Mouse (Mus musculus) liver, embryonic 13.5 days (tissue): ENCODE measurements around the gene Nav2. TPM values are rescaled to one million over a fixed set of nuclear protein-coding genes. Genes with fewer than 3 reads are reported as not detected.

Experiments
- ATAC-seq: fragments of 200-750 bp; cut with Nextera tagmentation; 2 replicates; pipeline ENCODE4 v1.8.0; 2017; ENCODE audit warnings: low read depth, mild to moderate bottlenecking, moderate number of reproducible peaks, moderate library complexity
- DNase-seq: peaks from one replicate; pipeline ENCODE4 v3.0.0; 2022
- H3K27ac ChIP-seq: fragments of 300-500 bp; sonication (generic); 2 replicates; pipeline ENCODE4 v1.5.1; 2015; ENCODE audit warnings: moderate library complexity, mild to moderate bottlenecking, inconsistent platforms
- H3K27me3 ChIP-seq: fragments of 300-500 bp; sonication (generic); 2 replicates; pipeline ENCODE4 v1.6.1; 2015; ENCODE audit warnings: mild to moderate bottlenecking, inconsistent platforms
- H3K36me3 ChIP-seq: fragments of 300-500 bp; sonication (generic); 2 replicates; pipeline ENCODE4 v1.6.1; 2015; ENCODE audit warnings: mild to moderate bottlenecking, inconsistent platforms
- H3K4me1 ChIP-seq: fragments of 300-500 bp; sonication (generic); replicated peaks from 2 replicates; pipeline ENCODE4 v1.6.1; 2015; ENCODE audit warnings: inconsistent platforms
- H3K4me2 ChIP-seq: fragments of 300-500 bp; sonication (generic); 2 replicates; pipeline ENCODE4 v1.6.1; 2015; ENCODE audit warnings: inconsistent platforms, mild to moderate bottlenecking, moderate library complexity
- H3K4me3 ChIP-seq: fragments of 300-500 bp; sonication (generic); replicated peaks from 2 replicates; pipeline ENCODE4 v1.5.1; 2015; ENCODE audit warnings: mild to moderate bottlenecking, inconsistent platforms
- H3K9ac ChIP-seq: fragments of 300-500 bp; sonication (generic); 2 replicates; pipeline ENCODE4 v1.6.1; 2015; ENCODE audit warnings: mild to moderate bottlenecking, inconsistent platforms
- H3K9me3 ChIP-seq: fragments of 300-500 bp; sonication (generic); replicated peaks from 2 replicates; pipeline ENCODE4 v1.6.1; 2016; ENCODE audit warnings: inconsistent platforms
- WGBS: fragments of 180-500 bp; shearing (Covaris S2); methylation state at CpG from one replicate; pipeline ENCODE4 v1.1.7; 2015; ENCODE audit not compliant: insufficient replicate concordance; 5-methylcytosine and 5-hydroxymethylcytosine counted together
- polyA plus RNA-seq: library from polyadenylated mRNA; unstranded; fragments of >200 nt; fragmentation: Nextera tagmentation; extraction: Ambion mirVana; gene quantifications from 2 replicates; pipeline ENCODE4 v1.2.1, GENCODE M21; 2015

Nav2 gene
- polyA plus RNA-seq, 1 experiment from 2014 or later: 1.8 TPM

DNA sequence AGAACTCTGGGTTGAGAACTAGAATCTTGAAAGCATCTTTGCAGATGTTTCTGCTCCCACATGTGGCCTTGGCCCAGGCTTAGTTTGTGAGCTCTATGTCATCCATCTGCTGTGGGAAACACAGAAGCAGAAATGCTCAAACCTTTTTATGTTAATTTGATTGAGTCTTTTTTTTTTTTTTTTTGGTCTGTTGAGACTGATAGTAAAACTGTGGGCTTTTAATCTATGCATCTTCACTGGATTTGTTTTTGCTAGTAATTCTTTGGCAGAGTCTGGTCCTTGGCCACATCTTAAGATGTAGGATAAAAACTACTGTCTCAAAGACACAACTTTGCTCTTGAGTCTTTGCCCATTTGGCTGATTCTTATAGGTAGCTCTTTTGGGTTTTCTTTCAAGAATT lies 2.6 kb downstream of the Nav2 start:
- Histone ChIP-seq H3K27ac (no peak overlapping the region), H3K4me2 (no peak overlapping the region), H3K36me3 (no peaks in the 10 kb centered on the region), H3K27me3 (no peaks in the 10 kb centered on the region), H3K4me1 (peaks cover 10% of the 10 kb centered on the region), H3K4me3 (no peak overlapping the region), H3K9me3 (no peaks in the 10 kb centered on the region), H3K9ac (no peak overlapping the region)
- ATAC-seq: no peak
- DNase-seq: no peak

DNA sequence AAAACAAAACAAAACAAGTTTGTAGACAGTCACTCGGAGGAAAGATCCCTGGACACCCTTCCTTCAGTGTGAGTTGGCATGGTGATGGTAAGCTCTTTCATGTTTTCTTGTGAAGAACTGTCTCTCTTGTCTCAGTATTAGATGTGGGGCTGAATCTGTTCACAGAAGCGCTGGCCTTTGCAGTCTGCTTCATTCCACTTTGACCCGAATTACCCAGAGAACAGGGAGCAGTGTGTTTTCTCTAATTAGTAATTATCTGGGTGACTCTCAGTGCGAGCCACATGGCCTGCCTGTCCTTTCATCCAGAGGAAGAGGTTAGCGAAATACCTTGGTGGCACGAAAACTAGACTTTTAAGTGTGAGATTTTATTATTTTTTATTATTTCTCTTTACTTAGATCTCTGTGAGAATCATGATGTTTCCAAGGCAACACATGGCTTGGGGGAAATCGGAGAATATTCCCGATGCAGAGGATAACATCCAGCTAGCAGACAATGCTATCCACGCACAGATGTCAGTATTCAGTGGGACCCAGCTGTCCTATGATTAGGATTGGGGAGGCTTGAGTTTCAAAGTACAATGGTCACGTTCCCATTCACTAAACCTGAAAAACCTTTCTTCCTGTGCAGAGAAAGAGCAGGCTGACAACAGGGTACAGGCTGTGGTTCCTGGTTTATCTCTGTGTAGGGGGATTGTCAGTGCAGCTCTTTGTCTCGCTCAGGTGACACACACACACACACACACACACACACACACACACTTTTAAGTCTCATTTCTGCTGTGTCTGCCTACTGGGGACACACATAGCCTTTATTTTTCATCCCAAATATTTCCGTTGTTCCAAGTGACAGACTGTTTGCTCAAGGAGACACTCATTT lies 6.4 kb downstream of the Nav2 start:
- Histone ChIP-seq H3K4me3 (no peak overlapping the region), H3K4me2 (no peak overlapping the region), H3K4me1 (no peaks in the 10 kb centered on the region), H3K9me3 (no peaks in the 10 kb centered on the region), H3K9ac (no peak overlapping the region), H3K27ac (no peak overlapping the region), H3K36me3 (no peaks in the 10 kb centered on the region), H3K27me3 (peaks cover 3% of the 10 kb centered on the region; the same call in 1 of the 2 replicates)
- ATAC-seq (no peak), DNase-seq (no peak)
- WGBS: 64% methylated on average over 12 of the region's 12 CpGs

DNA sequence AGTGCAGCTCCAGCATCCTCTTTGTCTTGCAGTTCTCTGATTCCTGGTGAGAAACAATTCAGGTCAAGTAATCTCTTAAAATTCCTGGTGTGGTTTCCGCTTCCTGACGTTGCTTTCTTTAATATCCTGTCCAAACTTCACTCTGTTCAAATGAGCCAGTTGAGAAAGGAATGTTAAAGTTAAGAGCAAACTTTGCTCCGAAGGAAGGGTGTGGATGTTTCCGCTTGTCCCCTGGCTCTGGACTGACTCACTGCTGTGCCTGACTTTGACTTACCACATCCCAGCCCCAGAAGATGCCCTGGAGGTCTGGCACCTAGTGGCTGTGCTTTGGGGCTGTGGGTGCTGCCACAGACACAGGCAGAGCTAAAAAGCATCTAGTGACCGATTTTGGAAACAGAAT lies 8.9 kb downstream of the Nav2 start:
- Histone ChIP-seq H3K9ac (no peak overlapping the region), H3K4me1 (no peaks in the 10 kb centered on the region), H3K9me3 (no peaks in the 10 kb centered on the region), H3K36me3 (no peaks in the 10 kb centered on the region), H3K27me3 (peaks cover 3% of the 10 kb centered on the region; the same call in 1 of the 2 replicates), H3K4me2 (no peak overlapping the region), H3K4me3 (no peak overlapping the region), H3K27ac (no peak overlapping the region)
- no peak for DNase-seq
- ATAC-seq: no peak
- WGBS: 24% methylated on average over 5 of the region's 5 CpGs

DNA sequence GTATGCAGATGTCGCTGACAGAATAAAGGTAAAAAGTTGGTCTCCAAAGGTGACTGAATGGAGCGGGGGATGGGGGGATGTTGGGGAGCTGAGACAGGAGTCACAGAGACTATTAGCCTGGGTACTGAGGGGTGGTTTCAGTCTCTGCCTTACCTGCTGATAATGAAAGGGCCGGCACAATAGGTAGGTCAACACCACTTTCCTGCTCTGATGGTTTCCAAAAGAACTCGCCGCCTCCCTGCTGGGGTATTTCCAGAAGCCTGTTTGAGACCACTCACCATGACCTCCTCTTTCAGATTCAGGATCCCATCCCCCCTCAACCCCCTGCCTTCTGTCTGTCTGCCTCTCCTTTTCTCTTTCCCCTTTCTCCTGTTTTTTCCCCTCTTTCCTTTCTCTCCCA lies 9.5 kb downstream of the Nav2 start:
- Histone ChIP-seq H3K27ac (no peak overlapping the region), H3K4me2 (no peak overlapping the region), H3K9ac (no peak overlapping the region), H3K27me3 (peaks cover 3% of the 10 kb centered on the region; the same call in 1 of the 2 replicates), H3K36me3 (no peaks in the 10 kb centered on the region), H3K4me3 (no peak overlapping the region), H3K4me1 (no peaks in the 10 kb centered on the region), H3K9me3 (no peaks in the 10 kb centered on the region)
- no peak for DNase-seq
- WGBS: 45% methylated on average over 5 of the region's 5 CpGs
- no peak for ATAC-seq

DNA sequence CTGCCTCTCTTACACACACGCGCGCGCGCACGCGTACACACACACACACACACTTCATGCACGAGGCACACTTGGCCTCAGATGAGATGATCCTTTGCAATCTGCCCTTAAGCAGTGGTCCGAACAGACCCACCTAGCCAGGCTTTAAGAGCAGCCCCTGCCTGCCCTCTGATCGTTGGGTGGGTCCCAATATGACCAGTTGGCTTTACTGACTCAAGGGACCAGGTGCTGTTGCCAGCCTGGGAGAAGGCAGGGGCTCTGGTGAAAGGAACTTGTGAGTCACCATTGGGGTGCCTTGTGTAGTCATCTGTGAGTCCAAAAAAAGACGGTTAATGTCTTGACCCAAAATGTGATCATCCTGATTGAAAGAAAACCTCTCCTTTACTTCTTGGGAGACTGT lies 9.9 kb downstream of the Nav2 start:
- 58% methylated on average over 11 of the region's 11 CpGs for WGBS
- H3K36me3 ChIP-seq: no peaks in the 10 kb centered on the region
- no peak overlapping the region for H3K27ac ChIP-seq
- H3K9me3 ChIP-seq: no peaks in the 10 kb centered on the region
- H3K4me3 ChIP-seq: no peak overlapping the region
- peaks cover 3% of the 10 kb centered on the region; the same call in 1 of the 2 replicates for H3K27me3 ChIP-seq
- DNase-seq: no peak
- H3K9ac ChIP-seq: no peak overlapping the region
- H3K4me1 ChIP-seq: no peaks in the 10 kb centered on the region
- H3K4me2 ChIP-seq: no peak overlapping the region
- ATAC-seq: no peak

DNA sequence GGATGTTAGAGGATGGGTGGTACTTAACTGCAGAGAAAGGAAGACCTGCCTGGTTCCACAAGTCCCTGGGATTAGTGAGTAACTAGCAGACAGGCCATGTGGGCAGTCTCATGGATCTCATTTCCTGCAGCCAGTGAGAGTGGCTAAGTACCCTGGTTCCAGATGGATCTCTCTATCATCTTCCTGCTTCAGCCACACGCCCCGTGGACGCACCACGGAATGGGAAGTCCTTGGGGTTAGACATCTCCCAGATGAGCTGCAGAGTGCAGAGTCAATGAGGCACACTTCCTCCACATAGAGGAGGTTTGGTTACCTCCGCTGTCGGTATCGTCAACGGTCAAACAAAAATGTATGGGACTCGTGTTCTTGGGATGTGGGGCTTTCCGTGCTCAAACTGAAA lies 15.1 kb downstream of the Nav2 start:
- Histone ChIP-seq H3K9ac (no peak overlapping the region), H3K4me1 (peaks cover 11% of the 10 kb centered on the region; the same call in 1 of the 2 replicates), H3K9me3 (no peaks in the 10 kb centered on the region), H3K36me3 (no peaks in the 10 kb centered on the region), H3K27me3 (no peaks in the 10 kb centered on the region), H3K4me3 (no peak overlapping the region), H3K4me2 (no peak overlapping the region), H3K27ac (no peak overlapping the region)
- ATAC-seq (no peak), DNase-seq (no peak)
- 17% methylated on average over 10 of the region's 10 CpGs for WGBS

DNA sequence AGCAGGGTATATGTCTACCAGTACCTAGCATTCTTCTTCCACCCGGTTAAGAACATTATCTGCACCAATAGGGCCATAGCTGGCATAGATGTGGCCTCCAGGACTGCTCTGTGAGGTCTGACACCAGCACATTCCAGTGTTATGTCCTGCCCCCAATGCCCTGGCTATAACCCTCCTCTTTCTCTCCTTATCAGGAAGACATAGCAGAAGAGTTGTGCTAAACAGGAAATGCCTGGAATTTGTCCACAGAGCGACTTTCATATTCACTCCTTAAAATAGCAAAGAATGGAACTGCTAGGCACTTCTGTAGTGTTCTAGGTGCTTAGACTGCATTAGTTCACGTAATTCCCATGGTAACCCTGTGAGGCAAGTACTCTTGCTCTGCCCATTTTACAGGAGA lies 16.7 kb downstream of the Nav2 start:
- ATAC-seq: peak; percentile 61; the same call in 1 of the 2 replicates

DNA sequence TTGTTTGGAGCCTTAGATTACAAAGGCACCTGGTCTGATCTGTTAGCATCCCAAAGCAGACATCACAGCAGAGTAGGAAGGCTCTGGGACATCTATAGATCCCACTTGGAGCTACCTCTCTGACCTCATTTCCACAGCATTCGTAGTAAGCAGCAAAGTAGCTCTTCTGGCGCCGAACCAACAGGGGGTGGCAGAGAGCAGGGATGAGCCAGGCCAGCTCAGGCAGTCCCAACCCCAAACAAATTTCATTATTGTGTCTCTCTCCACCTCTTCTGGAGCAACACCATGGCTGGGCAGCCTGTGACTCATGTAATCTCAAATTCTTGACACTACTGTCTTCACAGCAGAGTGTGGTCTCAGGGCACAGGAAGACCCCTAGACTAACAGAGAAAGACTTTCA lies 19.8 kb downstream of the Nav2 start:
- no peak overlapping the region for H3K4me2 ChIP-seq
- peaks cover 11% of the 10 kb centered on the region; the same call in 1 of the 2 replicates for H3K4me1 ChIP-seq
- H3K4me3 ChIP-seq: no peak overlapping the region
- H3K36me3 ChIP-seq: no peaks in the 10 kb centered on the region
- DNase-seq: peak; percentile 38
- no peak overlapping the region for H3K9ac ChIP-seq
- no peaks in the 10 kb centered on the region for H3K27me3 ChIP-seq
- H3K9me3 ChIP-seq: no peaks in the 10 kb centered on the region
- 0 out of 2 replicates have a peak, but pooled peaks have one; percentile 34 for ATAC-seq
- WGBS: 16% methylated on average over 3 of the region's 3 CpGs
- H3K27ac ChIP-seq: no peak overlapping the region

More for the DNA sequence above, 16.7 kb downstream of the Nav2 start:
- Histone ChIP-seq H3K9me3 (no peaks in the 10 kb centered on the region), H3K4me3 (no peak overlapping the region), H3K9ac (no peak overlapping the region), H3K36me3 (no peaks in the 10 kb centered on the region), H3K4me1 (peaks cover 11% of the 10 kb centered on the region; the same call in 1 of the 2 replicates), H3K27ac (no peak overlapping the region), H3K27me3 (no peaks in the 10 kb centered on the region), H3K4me2 (no peak overlapping the region)
- no peak for DNase-seq
- 49% methylated on average over 3 of the region's 3 CpGs for WGBS

DNA sequence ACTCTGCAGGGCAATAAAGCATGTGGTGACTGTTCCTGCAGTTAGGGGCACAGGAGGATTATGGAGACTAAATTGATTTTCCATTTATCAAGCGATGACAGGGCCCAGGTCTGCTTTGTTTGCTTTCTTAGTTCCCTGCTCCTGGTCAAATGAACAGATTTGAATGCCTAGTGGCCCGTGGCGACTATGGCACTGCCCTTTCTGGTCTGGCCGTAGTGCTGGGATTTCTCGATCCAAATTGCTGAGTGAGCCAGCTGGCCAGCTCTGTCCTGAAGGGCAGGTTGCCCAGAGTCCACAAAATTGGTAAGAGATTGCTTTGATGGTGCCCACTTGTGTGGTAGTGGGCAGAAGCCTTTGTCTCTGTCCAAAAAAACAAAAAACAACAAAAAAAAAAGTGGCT lies 21.9 kb downstream of the Nav2 start:
- no peak overlapping the region for H3K4me2 ChIP-seq
- no peak overlapping the region for H3K9ac ChIP-seq
- H3K36me3 ChIP-seq: no peaks in the 10 kb centered on the region
- DNase-seq (no peak), ATAC-seq (no peak)
- no peaks in the 10 kb centered on the region for H3K4me1 ChIP-seq
- no peaks in the 10 kb centered on the region for H3K9me3 ChIP-seq
- 57% methylated on average over 5 of the region's 5 CpGs for WGBS
- H3K27me3 ChIP-seq: no peaks in the 10 kb centered on the region
- H3K27ac ChIP-seq: no peak overlapping the region
- H3K4me3 ChIP-seq: no peak overlapping the region

DNA sequence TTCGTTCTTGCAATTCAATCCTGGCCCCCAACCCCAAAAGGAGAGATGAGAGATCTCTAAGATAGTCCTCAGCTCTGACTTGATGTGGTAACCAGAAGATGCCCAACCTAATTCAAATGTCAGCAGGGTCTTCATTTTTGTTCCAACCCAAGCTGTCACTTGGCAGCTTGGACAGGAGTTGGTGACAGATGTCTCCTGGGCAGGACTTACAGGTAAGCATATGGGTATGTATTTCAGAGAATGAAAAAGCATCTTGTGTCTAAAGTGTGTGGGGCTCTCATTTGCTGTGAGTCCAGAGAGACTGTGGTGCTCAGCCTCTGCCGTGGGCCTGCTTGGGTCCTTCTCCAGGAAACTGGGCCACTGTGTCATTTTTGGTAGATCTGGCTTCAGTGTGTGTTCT lies 23.6 kb downstream of the Nav2 start:
- no peak overlapping the region for H3K4me3 ChIP-seq
- no peak overlapping the region for H3K4me2 ChIP-seq
- H3K36me3 ChIP-seq: no peaks in the 10 kb centered on the region
- 60% methylated on average over 2 of the region's 2 CpGs for WGBS
- H3K4me1 ChIP-seq: no peaks in the 10 kb centered on the region
- no peak overlapping the region for H3K9ac ChIP-seq
- no peaks in the 10 kb centered on the region for H3K27me3 ChIP-seq
- ATAC-seq (no peak), DNase-seq (no peak)
- no peaks in the 10 kb centered on the region for H3K9me3 ChIP-seq
- H3K27ac ChIP-seq: no peak overlapping the region

DNA sequence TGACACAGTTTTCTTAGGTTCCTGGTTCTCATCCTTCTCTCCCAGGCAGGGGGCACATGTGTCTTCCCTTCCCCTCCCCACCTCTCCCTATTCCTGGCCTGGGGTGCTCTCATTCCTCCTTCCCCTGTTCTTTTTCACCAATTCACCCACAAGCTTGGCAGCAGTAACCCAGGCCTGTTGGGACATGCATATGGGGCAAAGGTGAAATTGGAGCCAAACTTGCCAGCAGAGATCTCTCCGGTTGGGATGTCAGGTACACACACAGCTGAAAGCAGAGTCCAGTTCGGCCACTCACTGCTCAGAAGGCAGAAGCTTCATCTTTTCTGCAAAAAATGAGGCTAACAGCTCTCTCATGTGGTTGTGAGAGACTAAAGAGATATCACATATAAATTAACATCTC lies 26.3 kb downstream of the Nav2 start:
- Histone ChIP-seq H3K9me3 (no peaks in the 10 kb centered on the region), H3K27ac (no peak overlapping the region), H3K4me3 (no peak overlapping the region), H3K9ac (no peak overlapping the region), H3K36me3 (no peaks in the 10 kb centered on the region), H3K4me2 (no peak overlapping the region), H3K4me1 (no peaks in the 10 kb centered on the region), H3K27me3 (no peaks in the 10 kb centered on the region)
- DNase-seq (no peak), ATAC-seq (no peak)
- WGBS: 66% methylated on average over 2 of the region's 2 CpGs

DNA sequence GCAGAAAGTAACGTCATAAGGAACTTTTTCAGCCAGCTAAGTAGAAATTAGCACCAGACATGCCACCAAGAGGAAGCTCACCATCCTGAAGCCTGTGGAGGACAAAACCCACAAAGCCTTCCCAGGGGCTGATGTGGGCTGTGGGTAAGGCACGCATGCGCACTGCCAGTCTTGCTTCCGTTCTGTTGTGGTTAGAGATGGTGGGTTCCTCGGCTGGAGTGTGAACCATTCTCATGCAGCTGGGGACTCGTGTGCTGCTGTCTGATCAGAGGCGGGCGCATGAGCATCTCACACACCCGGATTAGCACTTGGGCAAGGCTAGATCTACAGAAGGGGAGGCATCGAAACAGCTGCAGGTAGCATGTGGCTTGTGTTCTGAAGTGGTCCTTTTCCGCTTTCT lies 29.0 kb downstream of the Nav2 start:
- H3K4me1 ChIP-seq: no peaks in the 10 kb centered on the region
- DNase-seq: peak; percentile 26
- H3K36me3 ChIP-seq: no peaks in the 10 kb centered on the region
- H3K9me3 ChIP-seq: no peaks in the 10 kb centered on the region
- no peaks in the 10 kb centered on the region for H3K27me3 ChIP-seq
- H3K4me2 ChIP-seq: peak overlapping the region; percentile 28; the same call in 1 of the 2 replicates
- H3K27ac ChIP-seq: no peak overlapping the region
- no peak overlapping the region for H3K4me3 ChIP-seq
- ATAC-seq: 0 out of 2 replicates have a peak, but pooled peaks have one; percentile 26
- WGBS: 17% methylated on average over 11 of the region's 11 CpGs
- no peak overlapping the region for H3K9ac ChIP-seq
